Mouse (Mus musculus): ENCODE results near the gene Abhd17c. TPM values are rescaled to one million over a fixed set of nuclear protein-coding genes. Genes with fewer than 3 reads are reported as not detected.
A peak's percentile ranks its signal among the peaks of the same experiment; 100 is the strongest.

The Abhd17c gene
- polyA plus RNA-seq, 1 experiment from 2014 or later = 63.0 TPM

GRCm38 (mm10) chr7:84115385-84115784 is 36.3 kb downstream of the Abhd17c start:
- WGBS = 83% methylated on average over 2 of the region's 2 CpGs
- peaks cover 37% of the 10 kb centered on the region for H3K4me1 ChIP-seq (replicated peaks; ENCODE audit: control insufficient read depth, insufficient read depth, low read length)
- ATAC-seq (ENCODE audit: low FRiP score) (no peak), DNase-seq (ENCODE audit: low spot score) (no peak)
- H3K27me3 ChIP-seq (ENCODE audit: control insufficient read depth, insufficient read depth, low read length) = no peaks in the 10 kb centered on the region
- no peak overlapping the region for H3K4me3 ChIP-seq (replicated peaks; ENCODE audit: low read length)
- no peaks in the 10 kb centered on the region for H3K9me3 ChIP-seq (ENCODE audit: control insufficient read depth, low read length)
- H3K9ac ChIP-seq = no peak overlapping the region
- H3K4me2 ChIP-seq (replicated peaks) = no peak overlapping the region
- H3K36me3 ChIP-seq (replicated peaks; ENCODE audit: control insufficient read depth, insufficient read depth) = 0 out of 2 replicates have a peak, but pooled peaks cover 12% of the 10 kb centered on the region
- no peak overlapping the region for H3K27ac ChIP-seq

DNA sequence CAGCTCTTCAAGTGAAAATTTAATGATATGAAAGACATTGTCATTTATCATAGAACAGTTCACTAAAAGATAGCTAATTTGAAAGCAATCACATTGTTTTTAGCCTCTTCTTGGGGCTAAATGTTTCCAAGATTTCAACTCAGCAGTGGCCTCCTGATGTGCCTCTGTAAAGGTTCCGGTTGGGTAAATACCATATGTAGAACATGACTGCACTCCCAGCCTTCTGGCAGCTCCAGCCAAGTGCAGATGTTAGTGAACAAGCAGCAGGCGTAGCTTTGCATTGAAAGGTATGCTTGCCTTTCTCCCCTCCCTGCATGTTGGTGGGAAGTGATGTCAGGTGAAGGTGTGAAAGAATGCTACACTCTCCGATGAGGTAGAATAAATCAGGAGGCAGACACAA is 36.9 kb downstream of the Abhd17c start:
- H3K4me1 ChIP-seq (replicated peaks; ENCODE audit: control insufficient read depth, insufficient read depth, low read length) = peaks cover 35% of the 10 kb centered on the region
- WGBS = 75% methylated on average over 3 of the region's 3 CpGs
- no peak overlapping the region for H3K4me2 ChIP-seq (replicated peaks)
- no peaks in the 10 kb centered on the region for H3K27me3 ChIP-seq (ENCODE audit: control insufficient read depth, insufficient read depth, low read length)
- ATAC-seq (ENCODE audit: low FRiP score) (no peak), DNase-seq (ENCODE audit: low spot score) (no peak)
- H3K36me3 ChIP-seq (replicated peaks; ENCODE audit: control insufficient read depth, insufficient read depth) = peaks cover 17% of the 10 kb centered on the region; the same call in 1 of the 2 replicates
- no peak overlapping the region for H3K27ac ChIP-seq
- no peak overlapping the region; the same call in 1 of the 2 replicates for H3K9ac ChIP-seq
- no peak overlapping the region for H3K4me3 ChIP-seq (replicated peaks; ENCODE audit: low read length)
- H3K9me3 ChIP-seq (ENCODE audit: control insufficient read depth, low read length) = no peaks in the 10 kb centered on the region

DNA sequence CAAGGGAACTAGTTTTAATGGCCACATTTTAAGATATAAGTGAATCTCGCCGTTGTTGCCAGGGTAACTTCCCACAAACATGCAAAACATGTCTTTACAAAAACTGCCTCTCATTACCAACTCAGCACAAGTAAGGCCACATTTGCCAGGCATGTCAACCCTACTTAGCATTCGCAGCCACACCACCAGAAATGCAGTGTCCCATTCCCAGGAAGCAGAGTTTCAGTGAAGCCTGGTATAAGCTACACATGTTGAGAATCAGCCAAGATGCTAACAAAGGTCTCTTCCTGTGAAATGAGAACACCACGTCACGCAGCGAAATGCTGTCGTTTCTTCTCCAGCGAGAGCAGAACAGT is 38.7 kb downstream of the Abhd17c start:
- DNase-seq (ENCODE audit: low spot score) = no peak
- Histone ChIP-seq H3K4me3 (replicated peaks; ENCODE audit: low read length) (no peak overlapping the region), H3K36me3 (replicated peaks; ENCODE audit: control insufficient read depth, insufficient read depth) (peaks cover 28% of the 10 kb centered on the region), H3K4me2 (replicated peaks) (no peak overlapping the region), H3K27me3 (ENCODE audit: control insufficient read depth, insufficient read depth, low read length) (no peaks in the 10 kb centered on the region), H3K4me1 (replicated peaks; ENCODE audit: control insufficient read depth, insufficient read depth, low read length) (peaks cover 28% of the 10 kb centered on the region), H3K27ac (peak overlapping the region; percentile 59; the same call in 1 of the 2 replicates), H3K9ac (no peak overlapping the region), H3K9me3 (ENCODE audit: control insufficient read depth, low read length) (no peaks in the 10 kb centered on the region)
- 41% methylated on average over 8 of the region's 8 CpGs for WGBS
- peak; percentile 56; the same call in 1 of the 2 replicates for ATAC-seq (ENCODE audit: low FRiP score)

GRCm38 (mm10) chr7:84112351-84113034 is 39.2 kb downstream of the Abhd17c start:
- H3K9me3 ChIP-seq (ENCODE audit: control insufficient read depth, low read length) = no peaks in the 10 kb centered on the region
- ATAC-seq (ENCODE audit: low FRiP score) = no peak
- DNase-seq (ENCODE audit: low spot score) = peak; percentile 40
- H3K27ac ChIP-seq = peak overlapping the region; percentile 59; the same call in 1 of the 2 replicates
- no peaks in the 10 kb centered on the region for H3K27me3 ChIP-seq (ENCODE audit: control insufficient read depth, insufficient read depth, low read length)
- peaks cover 28% of the 10 kb centered on the region for H3K4me1 ChIP-seq (replicated peaks; ENCODE audit: control insufficient read depth, insufficient read depth, low read length)
- peaks cover 28% of the 10 kb centered on the region for H3K36me3 ChIP-seq (replicated peaks; ENCODE audit: control insufficient read depth, insufficient read depth)
- H3K4me2 ChIP-seq (replicated peaks) = no peak overlapping the region
- H3K9ac ChIP-seq = no peak overlapping the region
- H3K4me3 ChIP-seq (replicated peaks; ENCODE audit: low read length) = no peak overlapping the region
- 57% methylated on average over 6 of the region's 6 CpGs for WGBS

GRCm38 (mm10) chr7:84111716-84112350 is 39.9 kb downstream of the Abhd17c start:
- no peak overlapping the region for H3K27ac ChIP-seq
- H3K4me3 ChIP-seq (replicated peaks; ENCODE audit: low read length) = no peak overlapping the region
- no peak for ATAC-seq (ENCODE audit: low FRiP score)
- H3K4me1 ChIP-seq (replicated peaks; ENCODE audit: control insufficient read depth, insufficient read depth, low read length) = peaks cover 28% of the 10 kb centered on the region
- no peaks in the 10 kb centered on the region for H3K9me3 ChIP-seq (ENCODE audit: control insufficient read depth, low read length)
- no peak overlapping the region for H3K9ac ChIP-seq
- H3K4me2 ChIP-seq (replicated peaks) = no peak overlapping the region
- no peaks in the 10 kb centered on the region for H3K27me3 ChIP-seq (ENCODE audit: control insufficient read depth, insufficient read depth, low read length)
- 52% methylated on average over 10 of the region's 10 CpGs for WGBS
- H3K36me3 ChIP-seq (replicated peaks; ENCODE audit: control insufficient read depth, insufficient read depth) = peaks cover 28% of the 10 kb centered on the region
- peak; percentile 38 for DNase-seq (ENCODE audit: low spot score)

DNA sequence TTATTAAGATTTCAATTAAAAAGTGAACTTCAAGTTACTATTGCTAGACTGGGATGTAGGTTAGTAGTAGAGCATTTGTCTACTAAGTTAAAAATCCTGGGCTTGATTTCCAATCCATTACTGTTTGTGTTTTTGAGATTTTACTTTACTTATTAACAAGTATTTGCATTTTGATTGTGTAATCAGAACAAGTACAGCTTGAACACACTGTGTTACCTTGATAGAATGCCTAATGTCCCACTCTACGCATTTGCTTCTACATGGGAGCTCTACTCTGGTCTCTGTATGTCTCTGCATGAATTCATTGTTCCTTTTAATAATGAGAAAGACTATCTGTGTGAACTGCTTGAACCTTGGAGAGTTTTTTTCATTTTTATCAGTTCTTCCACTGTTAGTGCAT is 44.8 kb downstream of the Abhd17c start:
- ATAC-seq (ENCODE audit: low FRiP score) (no peak), DNase-seq (ENCODE audit: low spot score) (no peak)
- H3K36me3 ChIP-seq (replicated peaks; ENCODE audit: control insufficient read depth, insufficient read depth) = peaks cover 16% of the 10 kb centered on the region
- no peak overlapping the region for H3K27ac ChIP-seq
- H3K4me3 ChIP-seq (replicated peaks; ENCODE audit: low read length) = no peak overlapping the region
- H3K4me1 ChIP-seq (replicated peaks; ENCODE audit: control insufficient read depth, insufficient read depth, low read length) = 0 out of 2 replicates have a peak, but pooled peaks cover 3% of the 10 kb centered on the region
- WGBS = 98% methylated on average over 1 of the region's 1 CpGs
- H3K27me3 ChIP-seq (ENCODE audit: control insufficient read depth, insufficient read depth, low read length) = no peaks in the 10 kb centered on the region
- H3K4me2 ChIP-seq (replicated peaks) = no peak overlapping the region
- H3K9me3 ChIP-seq (ENCODE audit: control insufficient read depth, low read length) = no peaks in the 10 kb centered on the region
- no peak overlapping the region for H3K9ac ChIP-seq

GRCm38 (mm10) chr7:84102589-84102988 is 49.1 kb downstream of the Abhd17c start:
- H3K4me2 ChIP-seq (replicated peaks) = no peak overlapping the region
- no peaks in the 10 kb centered on the region for H3K36me3 ChIP-seq (replicated peaks; ENCODE audit: control insufficient read depth, insufficient read depth)
- ATAC-seq (ENCODE audit: low FRiP score) (no peak), DNase-seq (ENCODE audit: low spot score) (no peak)
- no peaks in the 10 kb centered on the region for H3K27me3 ChIP-seq (ENCODE audit: control insufficient read depth, insufficient read depth, low read length)
- H3K4me1 ChIP-seq (replicated peaks; ENCODE audit: control insufficient read depth, insufficient read depth, low read length) = no peaks in the 10 kb centered on the region
- 94% methylated on average over 1 of the region's 1 CpGs for WGBS
- no peaks in the 10 kb centered on the region for H3K9me3 ChIP-seq (ENCODE audit: control insufficient read depth, low read length)
- H3K4me3 ChIP-seq (replicated peaks; ENCODE audit: low read length) = no peak overlapping the region
- no peak overlapping the region for H3K27ac ChIP-seq
- no peak overlapping the region for H3K9ac ChIP-seq

- H3K27ac ChIP-seq = no peak overlapping the region
- ATAC-seq (ENCODE audit: low FRiP score) (no peak), DNase-seq (ENCODE audit: low spot score) (no peak)
- H3K36me3 ChIP-seq (replicated peaks; ENCODE audit: control insufficient read depth, insufficient read depth) = no peaks in the 10 kb centered on the region
- no peaks in the 10 kb centered on the region for H3K4me1 ChIP-seq (replicated peaks; ENCODE audit: control insufficient read depth, insufficient read depth, low read length)
- no peaks in the 10 kb centered on the region for H3K27me3 ChIP-seq (ENCODE audit: control insufficient read depth, insufficient read depth, low read length)
- no peak overlapping the region for H3K4me3 ChIP-seq (replicated peaks; ENCODE audit: low read length)
- no peaks in the 10 kb centered on the region for H3K9me3 ChIP-seq (ENCODE audit: control insufficient read depth, low read length)
- H3K4me2 ChIP-seq (replicated peaks) = no peak overlapping the region
- 92% methylated on average over 3 of the region's 3 CpGs for WGBS
- H3K9ac ChIP-seq = no peak overlapping the region
Measured at GRCm38 (mm10) chr7:84100672-84101071, 51.0 kb downstream of the Abhd17c start.

- Histone ChIP-seq H3K9ac (no peak overlapping the region), H3K4me1 (replicated peaks; ENCODE audit: control insufficient read depth, insufficient read depth, low read length) (no peaks in the 10 kb centered on the region), H3K27ac (no peak overlapping the region), H3K27me3 (ENCODE audit: control insufficient read depth, insufficient read depth, low read length) (no peaks in the 10 kb centered on the region), H3K9me3 (ENCODE audit: control insufficient read depth, low read length) (no peaks in the 10 kb centered on the region), H3K4me2 (replicated peaks) (no peak overlapping the region), H3K4me3 (replicated peaks; ENCODE audit: low read length) (no peak overlapping the region), H3K36me3 (replicated peaks; ENCODE audit: control insufficient read depth, insufficient read depth) (no peaks in the 10 kb centered on the region)
- WGBS = 98% methylated on average over 1 of the region's 1 CpGs
- ATAC-seq (ENCODE audit: low FRiP score) (no peak), DNase-seq (ENCODE audit: low spot score) (no peak)
Measured at GRCm38 (mm10) chr7:84098098-84098497, 53.6 kb downstream of the Abhd17c start.
